Mouse (Mus musculus): Measurements from ENCODE around the gene Cbr4.

DNA sequence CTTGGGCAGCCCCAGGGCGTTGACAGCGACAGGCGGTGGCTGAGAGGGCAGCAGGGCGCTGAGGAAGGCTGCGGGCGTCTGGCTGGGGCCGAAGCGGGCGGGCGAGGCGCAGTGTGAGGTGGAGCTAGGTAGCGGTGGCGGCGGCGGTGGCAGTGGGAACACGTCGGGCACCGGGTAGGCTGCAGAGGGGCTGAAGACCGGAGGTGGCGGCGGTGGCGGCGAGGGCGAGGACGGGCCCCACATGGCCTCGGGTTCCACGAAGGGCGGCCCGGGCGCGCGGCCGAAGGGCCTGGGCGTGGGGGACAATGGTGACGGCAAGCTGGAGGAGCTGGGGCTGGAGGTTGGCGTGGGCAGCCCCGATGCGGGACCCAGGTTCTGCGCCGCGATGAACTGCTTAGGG, 62.1 kb downstream of the Cbr4 start:
- TF ChIP-seq CTCF (IDR thresholded peaks at IDR 0.05) (no peak), EP300 (IDR thresholded peaks at IDR 0.05) (no peak)

Data from lung, postnatal 0 days (tissue).